Mouse (Mus musculus): ENCODE data around the gene Ugt1a6a. TPM values are rescaled to one million over a fixed set of nuclear protein-coding genes. Genes with fewer than 3 reads are reported as not detected.

Gene Ugt1a6a
- polyA plus RNA-seq, 1 experiment: 2.2 TPM

- DNase-seq (ENCODE audit: extremely low spot score in 1 of 2, low spot score in 1 of 2): no peak
Observed at GRCm38 (mm10) chr1:88262961-88263360, 128.4 kb downstream of the Ugt1a6a start.

GRCm38 (mm10) chr1:88263778-88264177 is 129.2 kb downstream of the Ugt1a6a start:
- DNase-seq (ENCODE audit: extremely low spot score in 1 of 2, low spot score in 1 of 2): no peak

GRCm38 (mm10) chr1:88264237-88264868 is 129.7 kb downstream of the Ugt1a6a start:
- no peak for DNase-seq (ENCODE audit: extremely low spot score in 1 of 2, low spot score in 1 of 2)

- DNase-seq (ENCODE audit: extremely low spot score in 1 of 2, low spot score in 1 of 2): no peak
Observed at GRCm38 (mm10) chr1:88264869-88265240, 130.2 kb downstream of the Ugt1a6a start.

- no peak for DNase-seq (ENCODE audit: extremely low spot score in 1 of 2, low spot score in 1 of 2)
Observed at GRCm38 (mm10) chr1:88266123-88266522, 131.5 kb downstream of the Ugt1a6a start.

- DNase-seq (ENCODE audit: extremely low spot score in 1 of 2, low spot score in 1 of 2): no peak
Observed at GRCm38 (mm10) chr1:88267489-88267888, 132.9 kb downstream of the Ugt1a6a start.

- no peak for DNase-seq (ENCODE audit: extremely low spot score in 1 of 2, low spot score in 1 of 2)
Observed at GRCm38 (mm10) chr1:88268070-88268469, 133.5 kb downstream of the Ugt1a6a start.

Other genes starting within 250 kb of the Ugt1a6a start
- gene Usp40, start 126.3 kb upstream of the Ugt1a6a start, polyA plus RNA-seq (2012; rRNA removed): 17.9 and 19.4 TPM in 2 replicates
- gene Ugt1a10, start 79.4 kb upstream of the Ugt1a6a start, polyA plus RNA-seq (2012; rRNA removed): not detected in 2 replicates
- gene Ugt1a9, start 64.0 kb upstream of the Ugt1a6a start, polyA plus RNA-seq (2012; rRNA removed): not detected in 2 replicates
- gene Ugt1a8, start 47.0 kb upstream of the Ugt1a6a start, polyA plus RNA-seq (2012; rRNA removed): 0.04 TPM in 1 of 2 replicates, not detected in the other
- 0.61 and 1.2 TPM in 2 replicates for gene Ugt1a7c, start 39.7 kb upstream of the Ugt1a6a start, polyA plus RNA-seq (2012; rRNA removed)
- 0.06 and 0.08 TPM in 2 replicates for gene Ugt1a6b, start 31.6 kb upstream of the Ugt1a6a start, polyA plus RNA-seq (2012; rRNA removed)
- gene Ugt1a5, start 31.2 kb downstream of the Ugt1a6a start, polyA plus RNA-seq (2012; rRNA removed): not detected in 2 replicates
- gene Ugt1a2, start 65.8 kb downstream of the Ugt1a6a start, polyA plus RNA-seq (2012; rRNA removed): not detected in 2 replicates
- gene Dnajb3, start 71.0 kb downstream of the Ugt1a6a start, polyA plus RNA-seq (2012; rRNA removed): 1.9 and 2.6 TPM in 2 replicates
- gene Ugt1a1, start 77.2 kb downstream of the Ugt1a6a start, polyA plus RNA-seq (2012; rRNA removed): 0.06 TPM in 2 replicates
- 0.02 and 0.19 TPM in 2 replicates for gene Mroh2a, start 92.2 kb downstream of the Ugt1a6a start, polyA plus RNA-seq (2012; rRNA removed)
- gene Hjurp, start 142.8 kb downstream of the Ugt1a6a start, polyA plus RNA-seq (2012; rRNA removed): 56.1 and 61.2 TPM in 2 replicates
- 0.02 TPM in 2 replicates for gene Trpm8, start 142.9 kb downstream of the Ugt1a6a start, polyA plus RNA-seq (2012; rRNA removed)

Measured in frontal cortex, adult 2 months (tissue).